Mouse (Mus musculus) limb, embryonic 14.5 days (tissue): ENCODE results near the gene Serf1. TPM values are rescaled to one million over a fixed set of nuclear protein-coding genes. Genes with fewer than 3 reads are reported as not detected.

ENCODE experiments used
- ATAC-seq: fragments of 200-750 bp; cut with Nextera tagmentation; 2 replicates; pipeline ENCODE4 v1.8.0; 2017; ENCODE audit warnings: low read depth, moderate number of reproducible peaks, moderate TSS enrichment; ENCODE audit not compliant: low FRiP score
- DNase-seq: peaks from one replicate; pipeline ENCODE4 v3.0.0-alpha.2; 2015; ENCODE audit warnings: low spot score
- H3K27ac ChIP-seq: fragments of 300-500 bp; sonication (generic); replicated peaks from 2 replicates; pipeline ENCODE4 v1.5.1; 2014; ENCODE audit warnings: low read depth, mild to moderate bottlenecking, low read length, moderate library complexity, mixed read lengths
- H3K27me3 ChIP-seq: fragments of 300-500 bp; sonication (generic); 2 replicates; pipeline ENCODE4 v1.6.1; 2014; ENCODE audit warnings: low read length, mixed read lengths; ENCODE audit not compliant: control insufficient read depth, insufficient read depth
- H3K36me3 ChIP-seq: fragments of 300-500 bp; sonication (generic); 2 replicates; pipeline ENCODE4 v1.6.1; 2014; ENCODE audit warnings: mild to moderate bottlenecking, low read length, moderate library complexity, mixed read lengths; ENCODE audit not compliant: control insufficient read depth, insufficient read depth
- H3K4me1 ChIP-seq: fragments of 300-500 bp; sonication (generic); 2 replicates; pipeline ENCODE4 v1.6.1; 2014; ENCODE audit warnings: antibody characterized with exemption, low read length, mixed read lengths; ENCODE audit not compliant: control insufficient read depth, insufficient read depth
- H3K4me2 ChIP-seq: fragments of 300-500 bp; sonication (generic); replicated peaks from 2 replicates; pipeline ENCODE4 v1.6.1; 2014; ENCODE audit warnings: low read depth, mild to moderate bottlenecking, low read length, moderate library complexity; ENCODE audit not compliant: severe bottlenecking
- H3K4me3 ChIP-seq: fragments of 300-500 bp; sonication (generic); replicated peaks from 2 replicates; pipeline ENCODE4 v1.5.1; 2014; ENCODE audit warnings: low read length
- H3K9ac ChIP-seq: fragments of 300-500 bp; sonication (generic); 2 replicates; pipeline ENCODE4 v1.6.1; 2014; ENCODE audit warnings: mild to moderate bottlenecking, low read depth, low read length, moderate library complexity; ENCODE audit not compliant: severe bottlenecking
- H3K9me3 ChIP-seq: fragments of 300-500 bp; sonication (generic); 2 replicates; pipeline ENCODE4 v1.6.1; 2016; ENCODE audit warnings: low read length; ENCODE audit not compliant: control insufficient read depth
- POLR2A ChIP-seq: fragments of 200-500 bp; IDR thresholded peaks from 2 replicates; pipeline ENCODE4 v1.8.0; 2012; ENCODE audit warnings: inconsistent platforms, mild to moderate bottlenecking, moderate library complexity, borderline replicate concordance; ENCODE audit not compliant: insufficient read depth, insufficient read length; ENCODE audit errors: extremely low read depth
- WGBS: fragments of 180-500 bp; shearing (Covaris S2); extraction: QIAGEN DNeasy Blood & Tissue Kit; methylation state at CpG from one replicate; pipeline ENCODE4 v1.1.7; 2014; 5-methylcytosine and 5-hydroxymethylcytosine counted together
- polyA plus RNA-seq, 2 experiments: library from polyadenylated mRNA; depleted of rRNA in 1 of 2; stranded (reverse) in 1 of 2; unstranded in 1 of 2; fragments of >200 nt; fragmentation: Nextera tagmentation in 1 of 2; extraction: Ambion mirVana in 1 of 2; gene quantifications; 2 replicates each; pipeline versions ENCODE4 v1.2.1 to v1.2.3; 2012 to 2014

Gene Serf1
- polyA plus RNA-seq, 2 experiments, result 118 to 181 TPM

DNA sequence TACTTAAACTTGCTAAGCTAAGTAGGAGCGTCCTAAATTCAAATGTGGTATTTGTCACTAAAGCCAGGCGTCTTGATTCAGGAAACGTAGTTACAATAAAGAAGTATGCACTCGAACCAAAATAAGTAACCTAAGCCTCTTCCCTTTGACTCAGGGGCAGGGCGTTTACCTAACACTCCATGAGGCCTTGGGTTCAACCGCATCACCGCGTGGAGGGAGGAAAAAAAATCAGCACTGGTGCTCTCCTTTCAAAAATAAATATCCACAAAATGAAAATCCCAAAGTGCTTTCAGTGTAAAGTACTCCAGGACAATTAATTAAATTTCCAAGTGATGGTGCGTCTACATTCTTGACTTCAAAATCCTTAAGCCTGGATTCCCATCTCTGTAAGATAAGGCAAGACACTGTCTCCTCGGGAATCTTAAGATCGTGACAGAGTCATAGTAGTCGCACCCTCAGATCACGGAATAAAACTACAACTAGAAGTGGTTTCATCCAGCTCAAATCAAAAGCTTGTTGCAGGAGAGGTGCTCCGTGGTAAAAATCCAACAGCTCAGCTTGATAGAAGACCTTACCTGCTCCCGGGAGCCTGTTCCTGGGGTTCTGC is 4.7 kb upstream of the Serf1 start:
- Histone ChIP-seq H3K4me3 (peak overlapping the region; percentile 99), H3K9me3 (no peaks in the 10 kb centered on the region), H3K27me3 (no peaks in the 10 kb centered on the region), H3K36me3 (peaks cover 9% of the 10 kb centered on the region), H3K4me1 (peaks cover 9% of the 10 kb centered on the region), H3K27ac (peak overlapping the region; percentile 70), H3K4me2 (peak overlapping the region; percentile 51), H3K9ac (peak overlapping the region; percentile 90)
- TF ChIP-seq POLR2A, result no peak
- 7% methylated on average over 15 of the region's 15 CpGs for WGBS
- ATAC-seq (no peak), DNase-seq (no peak)

DNA sequence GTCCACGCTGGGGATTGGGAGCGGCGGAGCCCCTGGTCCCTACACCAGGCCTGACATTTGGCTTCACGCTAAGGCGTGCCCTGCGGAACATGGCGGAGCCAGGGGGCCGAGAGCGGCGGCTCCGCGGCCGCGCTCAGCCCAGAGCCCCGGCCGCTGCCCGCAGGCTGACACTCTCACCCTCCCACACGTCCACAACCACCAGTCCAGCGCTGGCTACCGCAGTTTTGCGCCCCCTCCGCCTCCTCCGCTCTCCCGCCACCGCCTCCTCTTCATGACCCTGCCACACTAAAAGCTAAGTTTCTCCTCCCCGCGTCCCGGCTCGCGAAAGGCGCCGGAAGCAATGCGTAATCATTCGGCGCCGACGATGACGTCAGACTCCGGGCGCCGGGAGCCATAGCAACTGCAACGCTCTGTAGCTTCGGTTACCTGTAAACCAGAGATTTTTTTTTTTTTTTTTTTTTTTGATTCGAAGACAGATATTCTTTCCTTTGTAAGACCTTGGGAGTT is 4.0 kb upstream of the Serf1 start, which contains the start of gene Bdp1:
Gene Bdp1, minus strand, starts transcription at position 323 of the 507 bp plus-strand sequence.
- DNase-seq, result peak; percentile 92
- Histone ChIP-seq H3K4me1 (peaks cover 11% of the 10 kb centered on the region), H3K9me3 (no peaks in the 10 kb centered on the region), H3K27me3 (no peaks in the 10 kb centered on the region), H3K9ac (peak within 1 kb of the TSS; percentile 90), H3K27ac (peak within 1 kb of the TSS; percentile 70), H3K36me3 (peaks cover 2% of the 10 kb centered on the region), H3K4me3 (peak within 1 kb of the TSS; percentile 99), H3K4me2 (peak within 1 kb of the TSS; percentile 51)
- TF ChIP-seq POLR2A, result peak; percentile 42; the same call in 1 of the 2 replicates
- under 1% methylated on average over 43 of the region's 44 CpGs for WGBS
- ATAC-seq, result peak; percentile 79

GRCm38 (mm10) chr13:100112218-100112972 is 4.6 kb downstream of the Serf1 start:
- no peak for ATAC-seq
- no peak for TF ChIP-seq POLR2A
- H3K36me3 ChIP-seq, result peaks cover 20% of the 10 kb centered on the region
- no peak overlapping the region for H3K9ac ChIP-seq
- no peak overlapping the region for H3K27ac ChIP-seq
- H3K4me2 ChIP-seq, result no peak overlapping the region
- peak; percentile 21 for DNase-seq
- no peaks in the 10 kb centered on the region for H3K9me3 ChIP-seq
- peaks cover 5% of the 10 kb centered on the region; the same call in 1 of the 2 replicates for H3K4me1 ChIP-seq
- no peaks in the 10 kb centered on the region for H3K27me3 ChIP-seq
- H3K4me3 ChIP-seq, result no peak overlapping the region
- WGBS, result 37% methylated on average over 5 of the region's 5 CpGs

DNA sequence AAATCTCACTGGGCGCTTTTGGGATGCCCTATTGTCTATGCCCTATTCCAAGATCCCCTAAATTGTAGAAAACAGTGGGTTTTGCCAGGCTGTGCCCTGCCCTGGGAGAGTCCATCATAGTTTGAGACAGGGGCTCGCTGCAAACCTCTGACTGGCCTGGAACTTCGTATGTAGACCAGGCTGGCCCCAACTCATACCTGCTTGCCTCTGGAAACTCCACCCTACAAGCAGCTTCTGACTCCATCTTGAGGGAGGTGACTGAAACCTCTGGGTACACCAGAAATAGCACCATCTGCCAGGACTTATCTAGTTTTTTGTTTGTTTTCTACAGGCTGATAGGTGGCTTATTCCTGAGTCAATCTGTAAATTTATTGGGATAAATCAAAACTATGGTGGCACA is 16.2 kb downstream of the Serf1 start:
- Histone ChIP-seq H3K4me2 (peak overlapping the region; percentile 88), H3K4me1 (peaks cover 8% of the 10 kb centered on the region; the same call in 1 of the 2 replicates), H3K36me3 (peaks cover 22% of the 10 kb centered on the region), H3K9ac (no peak overlapping the region), H3K27me3 (no peaks in the 10 kb centered on the region), H3K9me3 (no peaks in the 10 kb centered on the region), H3K4me3 (peak overlapping the region; percentile 97), H3K27ac (no peak overlapping the region)
- 89% methylated on average over 3 of the region's 3 CpGs for WGBS
- DNase-seq, result no peak
- TF ChIP-seq POLR2A, result no peak
- ATAC-seq, result no peak

- DNase-seq, result peak; percentile 97
- Histone ChIP-seq H3K4me1 (peaks cover 8% of the 10 kb centered on the region; the same call in 1 of the 2 replicates), H3K36me3 (peaks cover 26% of the 10 kb centered on the region), H3K4me3 (peak within 1 kb of the TSS; percentile 97), H3K9me3 (no peaks in the 10 kb centered on the region), H3K27ac (no peak within 1 kb of the TSS), H3K9ac (peak within 1 kb of the TSS; percentile 81), H3K4me2 (peak within 1 kb of the TSS; percentile 88), H3K27me3 (no peaks in the 10 kb centered on the region)
- TF ChIP-seq POLR2A, result peak; percentile 59; the same call in 1 of the 2 replicates
- peak; percentile 97 for ATAC-seq
- 6% methylated on average over 36 of the region's 42 CpGs for WGBS
Observed at GRCm38 (mm10) chr13:100124423-100125257, 16.8 kb downstream of the Serf1 start, which contains the start of gene Smn1. Smn1 (plus strand) TSS chr13:100124852.
